Mouse (Mus musculus) heart, adult 2 months (tissue): ENCODE results near the gene Acta2. TPM values are rescaled to one million over a fixed set of nuclear protein-coding genes. Genes with fewer than 3 reads are reported as not detected.

ENCODE experiments used
- DNase-seq, 2 experiments: peaks; one replicate each; pipeline ENCODE4 v3.0.0; 2021
- H3K27ac ChIP-seq: fragments of 200-600 bp; 2 replicates; pipeline ENCODE4 v1.8.1; 2022
- H3K27me3 ChIP-seq: fragments of 200-500 bp; 2 replicates; pipeline ENCODE4 v1.6.1; 2012; ENCODE audit warnings: mild to moderate bottlenecking, low read length, inconsistent platforms, mixed read lengths; ENCODE audit not compliant: control insufficient read depth, insufficient read depth
- H3K36me3 ChIP-seq: fragments of 200-500 bp; 2 replicates; pipeline ENCODE4 v1.6.1; 2012; ENCODE audit warnings: low read length, inconsistent platforms; ENCODE audit not compliant: control insufficient read depth, insufficient read depth
- H3K4me1 ChIP-seq: fragments of 200-500 bp; 2 replicates; pipeline ENCODE4 v1.6.1; 2011; ENCODE audit warnings: low read length; ENCODE audit not compliant: control insufficient read depth, insufficient read depth
- H3K4me3 ChIP-seq: fragments of 200-600 bp; 2 replicates; pipeline ENCODE4 v1.8.1; 2022
- H3K79me2 ChIP-seq: fragments of 200-500 bp; replicated peaks from 2 replicates; pipeline ENCODE4 v1.6.1; 2012; ENCODE audit warnings: mild to moderate bottlenecking, inconsistent platforms, low read length, moderate library complexity, mixed read lengths; ENCODE audit not compliant: control insufficient read depth, insufficient read depth
- H3K9ac ChIP-seq: fragments of 200-500 bp; 2 replicates; pipeline ENCODE4 v1.6.1; 2012; ENCODE audit warnings: low read depth, mild to moderate bottlenecking, control low read depth, inconsistent platforms, low read length, mixed read lengths
- CTCF ChIP-seq: fragments of 200-600 bp; IDR thresholded peaks from 2 replicates; pipeline ENCODE4 v1.8.1; 2022; ENCODE audit warnings: antibody characterized with exemption, mild to moderate bottlenecking, moderate library complexity
- EP300 ChIP-seq: fragments of 200-500 bp; IDR thresholded peaks from 2 replicates; pipeline ENCODE4 v1.6.1; 2011; ENCODE audit warnings: low read depth, low read length, control low read depth; ENCODE audit not compliant: insufficient read depth
- POLR2A ChIP-seq: fragments of 200-500 bp; IDR thresholded peaks from 2 replicates; pipeline ENCODE4 v1.6.1; 2011; ENCODE audit warnings: mild to moderate bottlenecking, low read depth, low read length, control low read depth; ENCODE audit not compliant: insufficient read depth
- WGBS: fragments of 180-500 bp; shearing (Covaris S2); methylation state at CpG from one replicate; pipeline ENCODE4 v1.1.7; 2018; 5-methylcytosine and 5-hydroxymethylcytosine counted together
- intact Hi-C: fragments of 180-260 bp; cut with DNase I; formaldehyde crosslinking; loops from one replicate; pipeline ENCODE4 v1.15.1; 2025
- polyA plus RNA-seq: library from polyadenylated mRNA; depleted of rRNA; stranded (reverse); fragments of >200 nt; gene quantifications from 2 replicates; pipeline ENCODE4 v1.2.3, GENCODE M21; 2012
- total RNA-seq, 2 experiments: library from RNA; stranded (reverse); gene quantifications; 2 replicates each; pipeline ENCODE4 v1.2.3; 2021

Acta2 gene
- total and polyA plus RNA-seq, 3 experiments: 134 to 517 (median 152) TPM

GRCm38 (mm10) chr19:34216956-34217355 lies 38.4 kb downstream of the Acta2 start:
- no peak for DNase-seq
- Histone ChIP-seq H3K9ac (no peak overlapping the region), H3K36me3 (no peaks in the 10 kb centered on the region), H3K27me3 (no peaks in the 10 kb centered on the region), H3K4me1 (peaks cover 2% of the 10 kb centered on the region; the same call in 1 of the 2 replicates), H3K27ac (no peak overlapping the region), H3K4me3 (no peak overlapping the region), H3K79me2 (no peaks in the 10 kb centered on the region)
- TF ChIP-seq EP300: no peak
- TF ChIP-seq POLR2A: no peak
- TF ChIP-seq CTCF: no peak
- intact Hi-C loops: no loop called here
- 57% methylated on average over 5 of the region's 5 CpGs for WGBS

- no peak overlapping the region for H3K27ac ChIP-seq
- no peaks in the 10 kb centered on the region for H3K79me2 ChIP-seq
- DNase-seq: no peak
- 35% methylated on average over 4 of the region's 4 CpGs for WGBS
- H3K4me3 ChIP-seq: no peak overlapping the region
- H3K9ac ChIP-seq: no peak overlapping the region
- no peaks in the 10 kb centered on the region for H3K36me3 ChIP-seq
- peaks cover 3% of the 10 kb centered on the region for H3K4me1 ChIP-seq
- H3K27me3 ChIP-seq: no peaks in the 10 kb centered on the region
- no peak for TF ChIP-seq EP300
- no peak for TF ChIP-seq CTCF
- no peak for TF ChIP-seq POLR2A
- intact Hi-C loops: no loop called here
Observed at GRCm38 (mm10) chr19:34214136-34214535, 41.3 kb downstream of the Acta2 start.

- no peaks in the 10 kb centered on the region for H3K27me3 ChIP-seq
- no peak overlapping the region for H3K4me3 ChIP-seq
- no peaks in the 10 kb centered on the region for H3K79me2 ChIP-seq
- peaks cover 3% of the 10 kb centered on the region for H3K4me1 ChIP-seq
- no peak for DNase-seq
- intact Hi-C loops: no loop called here
- no peak overlapping the region for H3K27ac ChIP-seq
- no peaks in the 10 kb centered on the region for H3K36me3 ChIP-seq
- no peak for TF ChIP-seq EP300
- no peak for TF ChIP-seq CTCF
- TF ChIP-seq POLR2A: no peak
- H3K9ac ChIP-seq: no peak overlapping the region
Observed at GRCm38 (mm10) chr19:34213251-34213645, 42.1 kb downstream of the Acta2 start.

- Histone ChIP-seq H3K9ac (no peak overlapping the region), H3K4me3 (no peak overlapping the region), H3K27ac (no peak overlapping the region), H3K4me1 (peaks cover 3% of the 10 kb centered on the region), H3K27me3 (no peaks in the 10 kb centered on the region), H3K36me3 (no peaks in the 10 kb centered on the region), H3K79me2 (no peaks in the 10 kb centered on the region)
- no peak for TF ChIP-seq CTCF
- TF ChIP-seq EP300: no peak
- no peak for TF ChIP-seq POLR2A
- intact Hi-C loops: no loop called here
- DNase-seq: no peak
- WGBS: 87% methylated on average over 12 of the region's 12 CpGs
Observed at GRCm38 (mm10) chr19:34212489-34213250, 42.7 kb downstream of the Acta2 start.

- Histone ChIP-seq H3K27me3 (no peaks in the 10 kb centered on the region), H3K9ac (no peak overlapping the region), H3K4me3 (no peak overlapping the region), H3K36me3 (no peaks in the 10 kb centered on the region), H3K27ac (no peak overlapping the region), H3K4me1 (peaks cover 3% of the 10 kb centered on the region), H3K79me2 (no peaks in the 10 kb centered on the region)
- intact Hi-C loops: no loop called here
- DNase-seq: no peak
- TF ChIP-seq POLR2A (no peak), CTCF (no peak), EP300 (no peak)
- WGBS: 60% methylated on average over 2 of the region's 2 CpGs
Observed at GRCm38 (mm10) chr19:34210841-34211240, 44.5 kb downstream of the Acta2 start.

GRCm38 (mm10) chr19:34209930-34210581 lies 45.3 kb downstream of the Acta2 start:
- Histone ChIP-seq H3K27ac (no peak overlapping the region), H3K4me1 (peaks cover 3% of the 10 kb centered on the region), H3K4me3 (no peak overlapping the region), H3K79me2 (no peaks in the 10 kb centered on the region), H3K36me3 (no peaks in the 10 kb centered on the region), H3K27me3 (no peaks in the 10 kb centered on the region), H3K9ac (no peak overlapping the region)
- WGBS: 90% methylated on average over 8 of the region's 8 CpGs
- no peak for TF ChIP-seq EP300
- TF ChIP-seq CTCF: no peak
- TF ChIP-seq POLR2A: no peak
- no peak for DNase-seq
- intact Hi-C loops: no loop called here
